23 mouse cellular contexts compared by ENCODE assay signal in the genomic region with DNA sequence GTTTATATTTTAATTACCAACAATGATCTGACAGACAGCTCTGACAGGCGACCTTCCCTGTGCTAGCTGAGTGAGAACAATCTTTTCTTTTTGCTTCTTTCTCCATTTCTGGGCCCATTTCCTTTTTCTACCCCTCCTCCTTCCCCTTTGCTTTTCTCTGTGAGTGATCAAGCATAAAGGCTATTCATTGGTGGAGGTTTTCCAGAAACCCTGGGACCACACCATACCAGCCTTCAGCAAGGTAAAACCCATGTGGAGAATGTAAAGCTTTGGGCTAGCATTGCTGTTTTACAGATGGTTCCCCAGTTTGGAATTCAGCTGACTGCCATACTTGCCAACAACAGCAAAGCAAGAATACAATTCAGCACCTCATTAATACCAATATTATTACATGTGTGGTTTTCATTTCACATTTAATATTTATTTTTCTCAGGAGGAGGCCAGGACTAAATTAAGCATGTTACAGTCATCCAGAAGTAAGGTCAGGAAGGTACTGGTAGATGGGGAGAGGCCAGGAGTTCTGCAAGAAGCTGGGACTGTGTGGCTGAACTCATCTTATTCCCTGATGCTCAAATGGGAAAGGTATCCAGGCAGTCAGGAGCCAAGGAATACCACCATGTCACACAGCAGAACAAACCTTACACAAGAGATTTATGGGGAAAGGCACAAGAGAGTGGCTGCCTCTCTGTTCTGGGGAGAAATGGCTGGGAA. TPM values are rescaled to one million over a fixed set of nuclear protein-coding genes. Genes with fewer than 3 reads are reported as not detected.
DNase-seq lines count a peak whose midpoint lies in the region; ATAC-seq lines count a peak whose summit lies in the region.
"Had no signal": no experiment of that assay in that cellular context is flagged by ENCODE, and none has a peak within 500 bp of the region (broad histone marks: within the 10 kb centered on the region; RNA-seq: fewer than 3 reads in every experiment).

No protein-coding gene starts in this region.

- H3K4me1 ChIP-seq in hindbrain, embryonic 16.5 days (ENCODE audit: control insufficient read depth, insufficient read depth, low read depth, low read length): no peaks in the 10 kb centered on the region
- no peaks in the 10 kb centered on the region for H3K4me1 ChIP-seq in hindbrain, embryonic 14.5 days (replicated peaks; ENCODE audit: control insufficient read depth, insufficient read depth, low read length)
- H3K4me1 ChIP-seq in forebrain, embryonic 13.5 days: peaks cover 4% of the 10 kb centered on the region; the same call in 1 of the 2 replicates
- H3K4me1 ChIP-seq: embryonic facial prominence, embryonic 12.5 days; limb, embryonic 12.5 days; megakaryocyte, embryonic 14.5 days had no signal

- no peaks in the 10 kb centered on the region for H3K36me3 ChIP-seq in hindbrain, embryonic 16.5 days (ENCODE audit: control insufficient read depth, insufficient read depth, low read length)
- no peaks in the 10 kb centered on the region for H3K36me3 ChIP-seq in hindbrain, embryonic 14.5 days (replicated peaks; ENCODE audit: control insufficient read depth, insufficient read depth)
- H3K36me3 ChIP-seq in forebrain, embryonic 13.5 days (ENCODE audit: poor library complexity, severe bottlenecking): no peaks in the 10 kb centered on the region
- H3K36me3 ChIP-seq: embryonic facial prominence, embryonic 12.5 days; limb, embryonic 12.5 days had no signal

- no peak overlapping the region for H3K4me2 ChIP-seq in hindbrain, embryonic 16.5 days (ENCODE audit: low read length)
- no peak overlapping the region for H3K4me2 ChIP-seq in hindbrain, embryonic 14.5 days (replicated peaks)
- H3K4me2 ChIP-seq in forebrain, embryonic 13.5 days: no peak overlapping the region
- H3K4me2 ChIP-seq: embryonic facial prominence, embryonic 12.5 days; heart, embryonic 11.5 days; limb, embryonic 12.5 days; lung, embryonic 14.5 days had no signal

- H3K4me3 ChIP-seq in hindbrain, embryonic 16.5 days (ENCODE audit: low read length): no peak overlapping the region
- H3K4me3 ChIP-seq in hindbrain, embryonic 14.5 days (replicated peaks; ENCODE audit: low read length): no peak overlapping the region
- no peak overlapping the region for H3K4me3 ChIP-seq in forebrain, embryonic 13.5 days
- H3K4me3 ChIP-seq: embryonic facial prominence, embryonic 12.5 days; limb, embryonic 12.5 days; megakaryocyte, embryonic 14.5 days had no signal

- WGBS in hindbrain, embryonic 16.5 days: 41% methylated on average over 1 of the region's 1 CpGs
- 12% methylated on average over 1 of the region's 1 CpGs for WGBS in hindbrain, embryonic 14.5 days
- WGBS in forebrain, embryonic 13.5 days: 10% methylated on average over 1 of the region's 1 CpGs

- no peaks in the 10 kb centered on the region for H3K9me3 ChIP-seq in hindbrain, embryonic 16.5 days (ENCODE audit: control insufficient read depth, low read length)
- no peaks in the 10 kb centered on the region for H3K9me3 ChIP-seq in hindbrain, embryonic 14.5 days (ENCODE audit: control insufficient read depth, low read length)
- H3K9me3 ChIP-seq in forebrain, embryonic 13.5 days (replicated peaks): no peaks in the 10 kb centered on the region
- H3K9me3 ChIP-seq: embryonic facial prominence, embryonic 12.5 days; limb, embryonic 12.5 days; megakaryocyte, embryonic 14.5 days had no signal

- no peaks in the 10 kb centered on the region; the same call in 1 of the 2 replicates for H3K27me3 ChIP-seq in hindbrain, embryonic 16.5 days (replicated peaks; ENCODE audit: control insufficient read depth, insufficient read depth, low read length)
- H3K27me3 ChIP-seq in hindbrain, embryonic 14.5 days (ENCODE audit: control insufficient read depth, insufficient read depth, low read length): peaks cover 11% of the 10 kb centered on the region; the same call in 1 of the 2 replicates
- H3K27me3 ChIP-seq in forebrain, embryonic 13.5 days: peaks cover 13% of the 10 kb centered on the region; the same call in 1 of the 2 replicates

- DNase-seq in hindbrain, embryonic 14.5 days (ENCODE audit: low spot score): no peak
- peak; percentile 2 for DNase-seq in retina, embryonic 14.5 days (ENCODE audit: low spot score)
- DNase-seq in retina, postnatal 1 day: no peak
- no peak for DNase-seq in frontal cortex, postnatal 10 days (ENCODE audit: low spot score in 2 of 2)
- no peak for DNase-seq in adrenal gland, adult 2 months
- DNase-seq: adrenal gland, postnatal 14 days; cerebellum, adult 8-10 months; gastrocnemius, postnatal 14 days; heart, adult 11 months; kidney, adult 8-10 months; kidney, postnatal 10 days; lung, embryonic 14.5 days; lung, postnatal 36 days; midbrain, embryonic 14.5 days had no signal

- peak; percentile 69 for ATAC-seq in hindbrain, embryonic 16.5 days
- no peak for ATAC-seq in hindbrain, embryonic 14.5 days (ENCODE audit: low FRiP score)
- peak; percentile 70; the same call in 1 of the 2 replicates for ATAC-seq in forebrain, embryonic 13.5 days

- no peak overlapping the region for H3K27ac ChIP-seq in hindbrain, embryonic 16.5 days (ENCODE audit: low read depth, low read length)
- H3K27ac ChIP-seq in hindbrain, embryonic 14.5 days: no peak overlapping the region
- no peak overlapping the region for H3K27ac ChIP-seq in forebrain, embryonic 13.5 days
- H3K27ac ChIP-seq: embryonic facial prominence, embryonic 12.5 days; limb, embryonic 12.5 days; liver, embryonic 14.5 days; stomach, postnatal 0 days had no signal

- H3K9ac ChIP-seq in hindbrain, embryonic 16.5 days (ENCODE audit: low read depth, low read length): no peak overlapping the region
- no peak overlapping the region for H3K9ac ChIP-seq in hindbrain, embryonic 14.5 days
- H3K9ac ChIP-seq in forebrain, embryonic 13.5 days: no peak overlapping the region
- H3K9ac ChIP-seq: embryonic facial prominence, embryonic 12.5 days; limb, embryonic 12.5 days; liver, embryonic 14.5 days; lung, embryonic 14.5 days had no signal

RNA-seq across cellular contexts. Expression of a gene that starts 38.4 kb away (rescaled TPM):
- polyA plus RNA-seq in hindbrain, embryonic 16.5 days (2015; fragmentation: Nextera tagmentation; extraction: Ambion mirVana): 2.4 and 2.7 TPM in 2 replicates
- polyA plus RNA-seq in hindbrain, embryonic 14.5 days (2014; fragmentation: Nextera tagmentation; extraction: Ambion mirVana): 1.6 and 2.1 TPM in 2 replicates
- polyA plus RNA-seq in forebrain, embryonic 13.5 days (2015; fragmentation: Nextera tagmentation; extraction: Ambion mirVana): 0.48 and 0.92 TPM in 2 replicates
- 1 to 10 TPM; 3.9 to 4.8 TPM for total RNA-seq in adrenal gland, adult 2 months (2021)
- 0.65 and 1.00 TPM in 2 replicates for polyA plus RNA-seq in adrenal gland, adult 2 months (2012; rRNA removed)
- total RNA-seq: hematopoietic stem cell, adult 5-6 weeks had no signal
